ENCODE assay signal across 8 mouse cellular contexts in genomic region chr15:83366933-83367552, GRCm38 (mm10). TPM values are rescaled to one million over a fixed set of nuclear protein-coding genes. Genes with fewer than 3 reads are reported as not detected.
DNase-seq lines count a peak whose midpoint lies in the region; ATAC-seq lines count a peak whose summit lies in the region.

No protein-coding gene starts in this region.

- no peaks in the 10 kb centered on the region for H3K27me3 ChIP-seq in hindbrain, embryonic 15.5 days

- H3K4me3 ChIP-seq in hindbrain, embryonic 15.5 days = peak overlapping the region; percentile 44

- no peaks in the 10 kb centered on the region for H3K36me3 ChIP-seq in hindbrain, embryonic 15.5 days

- 29% methylated on average over 53 of the region's 58 CpGs for WGBS in hindbrain, embryonic 15.5 days

- DNase-seq in ZHBTc4 (ENCODE audit: low read depth, low spot score) = peak; percentile 98
- peak; percentile 55 to 76 for DNase-seq in cerebellum, postnatal 25 days
- DNase-seq in frontal cortex, postnatal 36 days (ENCODE audit: low spot score in 2 of 2) = peak; percentile 50
- DNase-seq in left cerebral cortex, adult 8-10 months (ENCODE audit: low spot score in 2 of 2) = peak; percentile 23 to 60
- peak; percentile 46 to 49 for DNase-seq in right cerebral cortex, adult 2 months (ENCODE audit: low spot score in 2 of 2)
- peak; percentile 50 for DNase-seq in urinary bladder, postnatal 10 days (ENCODE audit: low spot score)

- 0 out of 2 replicates have a peak, but pooled peaks cover 5% of the 10 kb centered on the region for H3K4me1 ChIP-seq in hindbrain, embryonic 15.5 days (replicated peaks)

- no peak overlapping the region for H3K27ac ChIP-seq in hindbrain, embryonic 15.5 days (replicated peaks)

- H3K9ac ChIP-seq in hindbrain, embryonic 15.5 days = no peak overlapping the region

- H3K4me2 ChIP-seq in hindbrain, embryonic 15.5 days = peak overlapping the region; percentile 75

- H3K9me3 ChIP-seq in hindbrain, embryonic 15.5 days = no peaks in the 10 kb centered on the region

- ATAC-seq in hindbrain, embryonic 15.5 days (ENCODE audit: low FRiP score, low read depth) = peak; percentile 94
- ATAC-seq in megakaryocyte, adult 5-6 weeks (ENCODE audit: poor library complexity, severe bottlenecking) = peak; percentile 95

RNA-seq across cellular contexts. Expression of gene Arfgap3, which starts 17.0 kb away (rescaled TPM):
- polyA plus RNA-seq in hindbrain, embryonic 15.5 days (2015; fragmentation: Nextera tagmentation; extraction: Ambion mirVana) = 41.5 and 41.9 TPM in 2 replicates
- 10 to 100 TPM; 21.8 to 28.5 (median 23.8) TPM for total RNA-seq in left cerebral cortex, adult 8-10 months (2022)
- total RNA-seq in megakaryocyte, adult 5-6 weeks (2015) = 15.6 and 26.2 TPM in 2 replicates
- total RNA-seq in megakaryocyte, adult 5-6 weeks (2017) = 20.9 and 21.6 TPM in 2 replicates

Comparison
In these comparisons a context has a peak if more than half of its experiments do, and no peak if none do; other contexts are left out.
1. DNase-seq: peak in every context shown above with its lines; median percentile 98 in ZHBTc4; 66 in cerebellum, postnatal 25 days; 50 in frontal cortex, postnatal 36 days; 50 in urinary bladder, postnatal 10 days; 48 in right cerebral cortex, adult 2 months; 42 in left cerebral cortex, adult 8-10 months.